Mouse (Mus musculus) megakaryocyte-erythroid progenitor cell, adult 5-6 weeks (primary cell): ENCODE measurements around the gene Lrmp. TPM values are rescaled to one million over a fixed set of nuclear protein-coding genes. Genes with fewer than 3 reads are reported as not detected.
A peak's percentile ranks its signal among the peaks of the same experiment; 100 is the strongest.

Experiments used
- ATAC-seq: replicated peaks from 2 replicates; pipeline ENCODE4 v1.8.0; 2016; ENCODE audit warnings: mild to moderate bottlenecking, inconsistent platforms; ENCODE audit not compliant: severe bottlenecking, poor library complexity, low FRiP score, low TSS enrichment
- total RNA-seq, 2 experiments: library from RNA; stranded (forward) in 1 of 2; stranded (reverse) in 1 of 2; fragments of 200-1000, 215-1000 nt in 1 of 2; fragments of >200 nt in 1 of 2; fragmentation: Nextera tagmentation in 1 of 2; gene quantifications; 2 replicates each; pipeline ENCODE4 v1.2.3; 2014 to 2017

The Lrmp gene
- total RNA-seq, 2 experiments from 2014 or later, result 47.6 to 67.3 TPM

DNA sequence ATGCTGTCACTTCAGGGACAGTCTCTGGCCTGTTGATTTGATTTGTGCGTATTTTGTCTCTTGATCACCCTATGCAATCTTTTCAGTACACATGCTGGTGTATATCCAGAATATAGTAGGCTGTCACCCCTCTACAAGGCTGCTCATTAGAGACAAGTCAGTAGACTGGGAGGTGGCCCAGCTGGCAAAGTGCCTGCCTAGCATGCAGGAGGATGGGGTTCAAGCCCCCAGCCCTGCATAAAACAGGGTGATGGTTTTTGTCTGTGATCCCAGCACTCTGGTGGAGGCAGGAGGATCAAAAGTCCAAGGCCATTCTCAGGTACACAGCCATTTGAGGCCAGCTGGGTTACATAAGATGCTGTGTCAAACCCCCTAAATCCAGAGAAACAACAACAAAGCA lies 70.6 kb downstream of the Lrmp start:
- ATAC-seq, result no peak

DNA sequence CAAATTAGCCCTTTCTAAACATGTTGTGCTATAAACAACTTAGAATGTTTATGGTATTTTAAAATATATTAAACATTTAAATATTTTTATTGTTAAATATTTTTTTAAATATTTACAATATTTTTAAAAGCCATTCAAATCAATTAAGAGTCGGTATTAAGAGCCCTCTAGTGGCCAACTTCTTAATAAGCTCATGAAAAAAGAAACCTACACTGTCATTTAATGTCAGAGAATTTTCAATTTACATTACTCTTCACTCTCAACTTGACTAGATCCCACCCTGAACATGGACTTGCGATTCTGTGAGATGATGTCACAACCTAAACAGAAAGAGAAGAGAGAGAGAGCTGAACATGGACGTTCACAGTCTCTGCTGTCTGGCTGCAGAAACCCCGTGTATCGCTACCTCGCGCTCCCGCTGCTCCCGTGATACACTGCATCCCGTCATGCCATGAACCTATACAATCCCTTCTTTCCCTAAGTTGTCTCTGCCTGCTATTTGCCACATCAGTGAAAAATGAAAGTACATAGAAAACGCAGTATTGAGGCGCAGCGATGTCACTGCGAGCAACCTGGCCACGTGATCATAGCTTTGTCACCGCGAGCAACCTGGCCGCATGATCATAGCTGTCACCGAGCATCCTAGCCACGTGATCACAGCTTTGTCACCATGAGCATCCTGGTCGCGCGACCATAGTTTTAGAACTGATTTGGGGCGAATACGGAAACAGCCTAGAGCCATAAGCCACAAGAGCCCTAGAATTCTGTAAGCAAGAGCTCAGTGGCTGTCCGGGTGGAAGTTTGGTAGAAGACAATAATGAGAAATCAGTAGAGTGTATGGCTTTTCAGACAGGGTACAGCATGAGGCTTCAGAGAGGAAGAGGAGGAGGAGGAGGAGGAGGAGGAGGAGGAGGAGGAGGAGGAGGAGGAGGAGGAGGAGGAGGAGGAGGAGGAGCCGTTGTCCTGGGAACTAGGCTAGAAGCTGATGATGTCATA lies 71.9 kb downstream of the Lrmp start:
- peak; percentile 68 for ATAC-seq

DNA sequence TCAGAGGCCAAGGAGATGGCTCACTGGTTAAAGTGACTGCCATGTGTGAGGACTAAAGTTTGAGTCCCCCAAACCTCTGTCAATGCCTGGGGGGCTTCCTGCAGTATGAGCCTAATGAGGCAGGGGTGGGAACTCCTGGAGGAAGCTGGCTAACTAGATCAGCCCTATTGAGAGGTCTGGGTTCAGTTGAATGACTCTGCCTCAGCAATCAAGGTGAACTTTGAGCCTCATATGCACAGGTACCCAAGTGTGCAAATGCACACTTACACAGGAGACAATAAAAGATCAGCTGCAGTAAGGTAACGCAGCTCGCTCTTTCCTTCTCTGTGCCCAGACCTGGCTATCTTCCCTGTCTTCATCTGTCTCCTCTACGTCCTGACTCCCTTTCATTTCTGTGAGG lies 77.6 kb downstream of the Lrmp start:
- ATAC-seq, result no peak

DNA sequence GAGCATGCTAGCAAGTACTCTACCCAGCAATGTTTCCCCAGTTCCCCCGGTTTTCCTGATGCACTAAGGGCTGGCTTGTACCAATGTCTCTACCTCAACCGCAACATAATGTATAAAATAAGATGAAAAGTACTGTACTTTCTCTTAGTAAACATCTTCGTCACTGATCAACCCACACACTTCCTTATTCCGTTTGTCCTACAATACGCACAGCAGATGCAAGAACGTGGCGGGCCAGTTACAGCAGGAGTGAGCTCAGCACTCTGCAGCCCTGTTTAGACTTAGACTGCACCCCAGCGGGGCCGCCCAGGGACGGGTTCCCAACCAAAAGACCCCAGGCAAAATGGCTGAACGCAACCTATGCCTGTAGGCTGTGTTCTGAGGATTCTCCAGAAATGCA lies 78.0 kb downstream of the Lrmp start:
- 0 out of 2 replicates have a peak, but pooled peaks have one; percentile 56 for ATAC-seq

DNA sequence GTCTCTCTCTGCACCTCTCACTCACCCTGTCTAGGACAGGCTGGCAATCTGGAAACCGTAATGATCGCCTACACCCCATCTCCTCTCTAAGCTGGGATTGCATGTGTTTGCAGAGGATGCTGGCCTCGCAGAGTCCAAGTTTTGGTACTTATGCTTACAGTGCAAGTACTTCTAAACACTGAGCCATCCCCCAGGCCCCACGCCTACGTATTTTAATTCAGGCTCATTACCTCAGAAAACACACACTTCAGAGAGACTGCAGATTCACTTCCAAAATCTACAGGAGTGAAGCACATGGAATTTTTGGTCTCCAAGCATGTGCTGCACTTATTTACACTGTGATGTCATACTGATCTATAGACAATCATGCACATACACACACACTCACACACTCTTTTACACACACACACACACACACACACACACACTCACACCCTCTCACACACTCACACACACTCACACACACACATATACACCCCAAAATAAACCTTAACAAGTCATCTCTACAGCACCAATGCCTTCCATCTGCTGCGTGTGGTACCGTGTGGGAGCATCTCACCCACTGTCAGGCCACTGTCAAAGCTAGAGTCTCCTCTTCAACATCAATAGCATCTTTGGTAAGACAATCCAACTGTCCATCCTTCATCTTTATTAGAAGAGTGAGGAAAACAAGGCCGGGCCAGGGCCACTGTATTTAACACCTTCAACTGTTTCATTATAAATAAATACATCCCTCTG lies 82.7 kb downstream of the Lrmp start:
- ATAC-seq, result no peak

DNA sequence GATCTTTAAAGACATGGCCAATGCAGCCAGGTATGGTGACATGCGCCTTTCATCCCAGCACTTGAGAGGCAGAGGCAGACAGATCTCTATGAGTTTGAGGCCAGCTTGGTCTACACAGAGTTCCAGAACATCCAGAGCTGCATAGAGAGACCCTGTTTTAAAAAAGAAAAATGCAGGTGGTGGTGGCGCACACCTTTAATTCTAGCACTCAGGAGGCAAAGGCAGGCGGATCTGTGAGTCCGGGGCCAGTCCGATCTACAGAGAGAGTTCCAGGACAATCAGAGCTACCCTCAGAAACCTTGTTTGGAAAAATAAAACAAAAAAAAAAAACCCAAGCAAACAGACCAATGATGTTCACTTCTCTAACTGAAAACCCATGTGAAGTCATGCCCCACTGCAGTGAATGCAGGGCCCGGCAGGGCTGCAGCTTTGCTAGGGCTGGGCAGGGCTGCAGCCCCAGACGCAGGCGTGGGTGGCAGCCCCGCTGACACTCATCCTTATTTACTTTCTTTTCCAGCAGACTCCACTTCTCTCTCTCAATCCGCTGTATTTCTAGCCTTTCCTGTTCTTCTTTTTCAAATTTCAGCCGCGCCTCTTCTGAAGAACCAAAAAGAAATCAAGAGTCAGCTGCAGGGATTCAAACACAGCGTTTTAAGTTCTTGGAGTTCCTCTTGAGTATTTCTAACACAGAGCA lies 87.1 kb downstream of the Lrmp start:
- no peak for ATAC-seq

DNA sequence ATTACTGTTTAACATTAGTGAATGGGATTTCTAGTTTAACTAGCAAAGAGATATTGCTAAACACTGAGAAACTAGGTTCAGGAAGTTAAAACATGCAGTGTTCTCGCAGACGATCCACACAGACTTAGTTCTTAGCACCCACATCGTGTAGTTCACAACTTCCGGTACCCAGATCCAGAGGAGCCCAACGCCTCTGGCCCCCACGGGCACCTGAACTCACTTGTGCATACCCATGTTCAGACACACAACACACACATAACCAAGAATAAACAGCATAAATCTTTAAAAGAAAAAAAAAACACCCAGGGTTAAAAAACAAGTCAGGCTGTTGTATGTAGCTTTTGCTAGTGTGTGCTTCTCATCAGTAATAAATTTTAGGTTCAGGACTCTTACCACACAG lies 89.0 kb downstream of the Lrmp start:
- ATAC-seq, result no peak

DNA sequence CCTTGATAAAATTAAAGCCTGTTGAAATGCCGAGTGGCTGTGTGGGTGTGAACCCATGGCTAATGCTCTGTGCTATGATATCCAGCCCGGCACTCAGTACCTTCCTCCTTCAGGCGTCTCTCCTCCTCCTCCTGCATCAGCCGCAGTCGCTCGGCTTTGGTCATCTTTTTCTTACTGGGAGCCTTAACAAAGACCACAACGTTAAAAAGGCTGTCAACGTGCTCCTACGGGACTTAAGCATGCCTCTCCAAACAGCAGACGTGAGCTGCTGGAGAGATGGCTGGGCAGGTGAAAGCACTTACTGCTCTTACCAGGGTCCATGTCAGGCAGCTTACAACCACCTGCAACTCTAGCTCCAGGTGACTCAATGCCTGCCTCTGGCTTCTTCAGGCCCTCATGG lies 89.7 kb downstream of the Lrmp start:
- ATAC-seq, result no peak

DNA sequence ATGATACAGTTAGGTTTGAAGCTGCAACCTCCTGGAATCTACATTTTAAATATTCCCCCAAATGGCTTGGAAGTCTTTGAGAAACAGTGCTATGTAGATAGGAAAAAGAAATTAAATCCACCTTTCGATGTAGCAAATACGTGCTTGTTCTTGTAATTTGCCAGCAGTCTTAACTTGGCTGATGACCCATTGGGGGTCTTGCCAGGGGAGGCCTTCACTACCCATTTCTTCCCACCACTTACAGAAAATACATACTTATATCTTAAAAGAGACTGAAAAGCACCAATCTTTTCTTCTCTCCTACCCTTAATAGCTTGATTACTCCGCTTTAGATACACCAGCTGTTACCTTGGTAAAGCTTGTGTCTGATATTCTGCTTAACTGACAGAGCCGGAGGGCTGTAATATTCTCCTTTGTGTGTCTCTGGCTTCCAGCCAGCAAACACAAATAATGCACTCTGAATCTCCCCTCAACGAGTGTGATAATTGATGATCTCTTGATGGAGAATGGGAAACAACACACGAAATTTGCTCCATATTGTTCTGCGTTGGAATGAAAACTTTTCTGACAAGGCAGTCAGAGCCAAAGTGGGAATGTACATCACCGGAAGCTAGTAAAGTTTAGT lies 94.7 kb downstream of the Lrmp start:
- ATAC-seq, result peak; percentile 3; the same call in 1 of the 2 replicates

DNA sequence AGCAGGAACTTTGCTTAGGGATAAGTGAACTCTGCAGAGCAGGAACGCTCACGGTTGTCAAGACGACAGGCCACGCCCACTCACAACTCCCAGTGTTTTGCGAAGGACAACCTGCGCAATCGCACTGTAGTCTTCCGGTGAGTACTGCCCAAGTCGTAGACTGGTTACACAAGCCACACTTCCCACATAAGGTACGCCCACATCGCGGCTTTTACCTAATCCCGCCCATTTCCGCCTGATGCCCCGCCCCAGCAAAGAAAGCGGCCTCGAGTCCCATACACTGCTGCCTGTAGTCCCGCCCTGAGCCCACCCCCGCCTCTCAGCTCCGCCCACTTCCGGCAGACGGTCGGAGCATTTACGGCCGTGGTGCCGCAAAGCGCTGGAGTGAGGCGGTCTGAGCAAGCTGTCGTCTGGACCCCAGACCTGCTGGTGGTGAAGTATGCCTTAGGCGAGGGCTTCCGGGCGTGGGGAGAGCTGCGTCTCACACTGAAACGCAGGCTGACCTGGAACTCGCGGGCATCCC lies 95.4 kb downstream of the Lrmp start, which contains the start of the genes Casc1 and Etfrf1:
Gene Casc1, minus strand, starts transcription at position 190 of the 523 bp plus-strand sequence.
Gene Etfrf1, plus strand, starts transcription at position 319 of the 523 bp plus-strand sequence.
- ATAC-seq, result peak; percentile 94

DNA sequence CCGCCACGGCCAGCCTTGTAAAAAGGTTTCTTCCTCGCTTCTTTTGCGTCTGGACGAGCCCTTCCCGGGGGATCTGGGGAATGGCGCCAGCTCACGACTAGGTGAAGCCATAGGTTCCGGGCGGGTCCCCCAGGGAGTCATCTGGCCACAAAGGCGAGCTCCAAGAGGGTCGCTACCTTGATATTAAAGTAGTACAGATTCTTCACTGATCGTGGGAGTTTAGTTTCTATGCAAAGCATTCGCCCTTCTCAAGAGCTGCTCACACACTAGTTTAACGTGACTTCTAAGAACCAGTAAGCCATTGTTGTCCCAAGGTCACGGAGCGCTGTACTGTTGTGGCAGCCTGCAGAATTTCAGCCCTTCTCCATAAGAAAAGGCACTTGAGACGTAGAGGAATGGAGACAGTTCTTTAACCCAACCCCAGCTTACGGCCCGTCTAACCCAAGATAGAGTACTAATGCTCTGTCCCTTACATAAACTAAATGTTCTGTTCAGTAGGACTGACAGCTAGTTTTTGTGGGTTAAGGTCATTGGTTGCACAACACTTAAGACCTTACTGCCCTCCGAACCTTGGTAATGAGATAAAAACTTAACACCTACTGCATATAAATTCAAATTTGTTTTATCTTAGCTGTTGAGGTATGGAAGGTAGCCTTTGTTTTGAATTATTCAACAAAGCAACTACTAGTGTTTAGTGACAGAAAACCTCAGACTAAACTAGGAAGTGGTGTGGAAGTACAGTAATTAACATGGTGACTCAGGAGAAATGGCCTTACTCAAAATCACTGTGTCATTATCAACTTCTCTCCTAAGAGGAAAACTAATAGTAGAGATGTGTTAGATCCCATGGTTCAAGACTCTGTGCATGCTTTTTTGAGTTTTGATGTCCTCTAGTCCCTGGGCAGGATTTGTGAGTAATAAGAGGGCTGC lies 96.2 kb downstream of the Lrmp start:
- peak; percentile 53 for ATAC-seq

DNA sequence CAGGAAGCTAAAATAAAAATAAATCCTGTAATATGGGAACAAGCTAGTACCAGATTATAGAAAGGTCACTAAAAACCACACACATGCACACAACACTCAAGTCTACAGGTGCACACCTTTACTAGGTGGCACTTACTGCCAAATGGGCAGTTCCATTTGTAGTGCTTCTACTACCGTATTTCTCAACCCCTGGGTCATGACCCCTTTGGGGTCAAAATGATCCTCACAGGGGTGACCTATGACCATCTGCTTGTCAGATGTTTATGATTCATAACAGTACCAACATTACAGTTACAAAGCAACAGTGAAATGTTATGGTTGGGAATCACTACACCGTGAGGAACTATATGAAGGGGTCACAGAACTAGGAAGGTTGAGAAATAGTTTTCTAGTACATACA lies 98.5 kb downstream of the Lrmp start:
- no peak for ATAC-seq

DNA sequence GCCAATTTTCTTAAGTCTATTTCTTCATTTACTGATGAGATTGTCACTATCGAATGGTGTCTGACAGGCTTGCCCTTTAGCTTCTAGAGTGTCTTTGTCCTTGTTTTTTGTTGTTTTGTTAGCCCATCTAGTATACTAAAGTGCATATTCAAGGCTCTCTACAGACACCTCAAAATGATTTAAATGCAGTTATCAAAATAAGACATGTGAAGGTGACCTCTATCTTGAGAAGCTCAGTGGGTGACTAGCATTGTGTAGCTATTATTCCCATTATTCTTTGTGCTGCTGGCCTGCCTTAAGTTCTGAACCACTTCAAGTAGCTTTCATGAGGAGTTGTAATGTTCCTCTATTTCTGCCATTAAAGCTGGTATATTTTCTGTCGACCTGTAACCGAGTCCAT lies 100.4 kb downstream of the Lrmp start:
- no peak for ATAC-seq

DNA sequence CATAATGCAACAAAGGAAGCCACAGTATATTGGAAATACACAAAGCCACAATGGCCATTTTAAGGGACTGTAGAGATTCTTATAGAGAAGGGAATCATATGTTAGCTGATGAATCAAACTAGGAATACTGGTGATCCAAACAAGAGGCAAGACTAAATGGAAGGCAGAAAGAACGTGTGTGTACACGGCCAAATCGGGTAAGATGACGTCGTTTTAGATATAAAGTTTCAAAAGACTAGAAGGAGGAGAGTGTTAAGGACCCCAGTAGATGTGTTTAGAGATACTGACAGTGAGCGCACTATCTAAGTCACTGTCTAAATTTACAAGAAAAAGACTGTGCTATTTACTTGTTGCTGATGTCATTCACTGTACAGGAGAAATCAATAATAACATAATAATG lies 108.8 kb downstream of the Lrmp start:
- no peak for ATAC-seq
